Mouse (Mus musculus): ENCODE data around the gene Fmnl3. TPM values are rescaled to one million over a fixed set of nuclear protein-coding genes. Genes with fewer than 3 reads are reported as not detected.

The Fmnl3 gene
- polyA plus RNA-seq (2014; fragmentation: Illumina TruSeq; extraction: RNeasy Lipid Tissue Mini Kit (QIAGEN cat#74804); ENCODE audit: low read depth, low replicate concordance) = 3.0 TPM

GRCm38 (mm10) chr15:99370259-99370691, at the start of gene Fmnl3:
TSS of gene Fmnl3 (minus strand) at chr15:99370482.

GRCm38 (mm10) chr15:99392486-99393385, 22.5 kb upstream of the Fmnl3 start, which contains the start of gene Tmbim6:
TSS of gene Tmbim6 (plus strand) at chr15:99392882.

GRCm38 (mm10) chr15:99295484-99295981, 74.7 kb downstream of the Fmnl3 start, which contains the start of gene Fam186b:
TSS of gene Fam186b (minus strand) at chr15:99295888.

GRCm38 (mm10) chr15:99294813-99295374, 75.4 kb downstream of the Fmnl3 start, which contains the start of gene Prpf40b:
TSS of gene Prpf40b (plus strand) at chr15:99295087.

Other genes starting within 250 kb of the Fmnl3 start
- gene Spats2, start 244.6 kb downstream of the Fmnl3 start, polyA plus RNA-seq (2014; fragmentation: Illumina TruSeq; extraction: RNeasy Lipid Tissue Mini Kit (QIAGEN cat#74804); ENCODE audit: low read depth, low replicate concordance) = 35.1 TPM
- not detected for gene Kcnh3, start 145.6 kb downstream of the Fmnl3 start, polyA plus RNA-seq (2014; fragmentation: Illumina TruSeq; extraction: RNeasy Lipid Tissue Mini Kit (QIAGEN cat#74804); ENCODE audit: low read depth, low replicate concordance)
- gene Mcrs1, start 118.5 kb downstream of the Fmnl3 start, polyA plus RNA-seq (2014; fragmentation: Illumina TruSeq; extraction: RNeasy Lipid Tissue Mini Kit (QIAGEN cat#74804); ENCODE audit: low read depth, low replicate concordance) = 1.9 TPM
- gene Prpf40b, start 75.4 kb downstream of the Fmnl3 start, polyA plus RNA-seq (2014; fragmentation: Illumina TruSeq; extraction: RNeasy Lipid Tissue Mini Kit (QIAGEN cat#74804); ENCODE audit: low read depth, low replicate concordance) = 5.6 TPM
- gene Fam186b, start 74.6 kb downstream of the Fmnl3 start, polyA plus RNA-seq (2014; fragmentation: Illumina TruSeq; extraction: RNeasy Lipid Tissue Mini Kit (QIAGEN cat#74804); ENCODE audit: low read depth, low replicate concordance) = 0.41 TPM
- gene Tmbim6, start 22.4 kb upstream of the Fmnl3 start, polyA plus RNA-seq (2014; fragmentation: Illumina TruSeq; extraction: RNeasy Lipid Tissue Mini Kit (QIAGEN cat#74804); ENCODE audit: low read depth, low replicate concordance) = 303 TPM
- 0.52 TPM for gene Nckap5l, start 87.3 kb upstream of the Fmnl3 start, polyA plus RNA-seq (2014; fragmentation: Illumina TruSeq; extraction: RNeasy Lipid Tissue Mini Kit (QIAGEN cat#74804); ENCODE audit: low read depth, low replicate concordance)
- 0.99 TPM for gene Bcdin3d, start 104.2 kb upstream of the Fmnl3 start, polyA plus RNA-seq (2014; fragmentation: Illumina TruSeq; extraction: RNeasy Lipid Tissue Mini Kit (QIAGEN cat#74804); ENCODE audit: low read depth, low replicate concordance)
- gene Faim2, start 157.7 kb upstream of the Fmnl3 start, polyA plus RNA-seq (2014; fragmentation: Illumina TruSeq; extraction: RNeasy Lipid Tissue Mini Kit (QIAGEN cat#74804); ENCODE audit: low read depth, low replicate concordance) = 2.4 TPM
- gene Aqp2, start 208.6 kb upstream of the Fmnl3 start, polyA plus RNA-seq (2014; fragmentation: Illumina TruSeq; extraction: RNeasy Lipid Tissue Mini Kit (QIAGEN cat#74804); ENCODE audit: low read depth, low replicate concordance) = not detected
- not detected for gene Aqp5, start 220.3 kb upstream of the Fmnl3 start, polyA plus RNA-seq (2014; fragmentation: Illumina TruSeq; extraction: RNeasy Lipid Tissue Mini Kit (QIAGEN cat#74804); ENCODE audit: low read depth, low replicate concordance)
- gene Aqp6, start 230.9 kb upstream of the Fmnl3 start, polyA plus RNA-seq (2014; fragmentation: Illumina TruSeq; extraction: RNeasy Lipid Tissue Mini Kit (QIAGEN cat#74804); ENCODE audit: low read depth, low replicate concordance) = not detected

All from adrenal gland, adult 10 weeks (tissue).